Mouse (Mus musculus) C2C12 (cell line): ENCODE results near the gene Olfr887. TPM values are rescaled to one million over a fixed set of nuclear protein-coding genes. Genes with fewer than 3 reads are reported as not detected.

ENCODE experiments used
- H3K27me3 ChIP-seq: one replicate; pipeline ENCODE4 v1.6.1; 2011; ENCODE audit not compliant: control insufficient read depth, insufficient read depth, insufficient read length
- H3K36me3 ChIP-seq: one replicate; pipeline ENCODE4 v1.6.1; 2011; ENCODE audit not compliant: control insufficient read depth, insufficient read depth
- H3K4me3 ChIP-seq: one replicate; pipeline ENCODE4 v1.5.1; 2011; ENCODE audit warnings: mild to moderate bottlenecking, control low read depth; ENCODE audit not compliant: poor library complexity, insufficient read depth, severe bottlenecking
- H3K79me2 ChIP-seq: one replicate; pipeline ENCODE4 v1.6.1; 2011; ENCODE audit not compliant: control insufficient read depth, insufficient read depth
- H3K79me3 ChIP-seq: one replicate; pipeline ENCODE4 v1.6.1; 2011; ENCODE audit warnings: low read depth, control low read depth
- H3ac ChIP-seq: one replicate; pipeline ENCODE3; 2011; ENCODE audit warnings: low read depth; ENCODE audit not compliant: control insufficient read depth, insufficient read length
- CEBPB ChIP-seq: IDR thresholded peaks from one replicate; pipeline ENCODE4 v1.6.1; 2011; ENCODE audit warnings: low read depth, mild to moderate bottlenecking, control low read depth, moderate library complexity
- CTCF ChIP-seq: IDR thresholded peaks from one replicate; pipeline ENCODE4 v1.5.1; 2011; ENCODE audit not compliant: control insufficient read depth, insufficient read depth, insufficient read length
- FOSL1 ChIP-seq: IDR thresholded peaks from one replicate; pipeline ENCODE4 v1.8.0; 2011; ENCODE audit warnings: mild to moderate bottlenecking, low read length; ENCODE audit not compliant: poor library complexity, insufficient read depth, severe bottlenecking
- MAX ChIP-seq: IDR thresholded peaks from one replicate; pipeline ENCODE4 v1.6.1; 2011; ENCODE audit warnings: mild to moderate bottlenecking, control low read depth
- MYOD1 ChIP-seq: IDR thresholded peaks from one replicate; pipeline ENCODE4 v1.6.1; 2011; ENCODE audit warnings: low read depth; ENCODE audit not compliant: control insufficient read depth, insufficient read length
- MYOG ChIP-seq: IDR thresholded peaks from one replicate; pipeline ENCODE4 v1.6.1; 2011; ENCODE audit not compliant: control insufficient read depth, insufficient read length; ENCODE audit errors: extremely low read depth
- USF1 ChIP-seq: IDR thresholded peaks from one replicate; pipeline ENCODE4 v1.6.1; 2011; ENCODE audit warnings: low read depth, mild to moderate bottlenecking, control low read depth, moderate library complexity
- long read RNA-seq, 2 experiments: library from polyadenylated mRNA; unstranded; transcript quantifications; one replicate each; pipeline ENCODE4 v2.0.0; 2019 to 2020
- polyA plus RNA-seq: library from polyadenylated mRNA; unstranded; fragments of >200 nt; fragmentation: generic; extraction: Trizol; gene quantifications from one replicate; pipeline ENCODE4 v1.2.1, GENCODE M21; 2012; ENCODE audit warnings: missing spikeins

Gene Olfr887
- polyA plus RNA-seq = not detected
- long read RNA-seq, experiment 1 = 0 reads
- long read RNA-seq, experiment 2 = 0 reads

DNA sequence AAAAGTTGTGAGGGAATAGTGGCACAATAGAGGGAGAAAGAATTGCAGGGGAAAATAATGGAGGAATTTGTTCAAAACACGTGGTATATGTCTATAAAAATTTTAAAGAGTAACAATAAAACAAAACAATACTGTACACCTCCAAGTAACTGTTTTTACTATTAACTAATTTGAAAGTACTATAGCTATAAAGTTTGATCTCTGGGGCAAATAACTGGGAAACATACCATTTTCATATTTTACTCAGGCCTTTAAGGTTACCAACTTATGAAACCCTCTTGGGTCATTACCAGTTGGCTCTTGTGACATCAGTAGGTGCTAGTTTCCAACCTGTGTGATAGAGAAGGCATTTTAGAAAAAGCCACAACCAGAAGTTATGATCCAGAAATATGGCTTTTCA is at the start of gene Olfr887:
Olfr887 (plus strand) TSS at position 301 of the 400 bp plus-strand sequence.
- H3K79me3 ChIP-seq = no peaks in the 10 kb centered on the region
- H3K79me2 ChIP-seq = no peaks in the 10 kb centered on the region
- no peak within 1 kb of the TSS for H3K4me3 ChIP-seq
- H3K36me3 ChIP-seq = no peaks in the 10 kb centered on the region
- H3K27me3 ChIP-seq = no peaks in the 10 kb centered on the region
- no peak for TF ChIP-seq FOSL1
- TF ChIP-seq CEBPB = no peak
- TF ChIP-seq MAX = no peak
- no peak for TF ChIP-seq MYOG
- TF ChIP-seq CTCF = no peak
- no peak for TF ChIP-seq MYOD1
- no peak for TF ChIP-seq USF1
- H3ac ChIP-seq = no peak within 1 kb of the TSS

DNA sequence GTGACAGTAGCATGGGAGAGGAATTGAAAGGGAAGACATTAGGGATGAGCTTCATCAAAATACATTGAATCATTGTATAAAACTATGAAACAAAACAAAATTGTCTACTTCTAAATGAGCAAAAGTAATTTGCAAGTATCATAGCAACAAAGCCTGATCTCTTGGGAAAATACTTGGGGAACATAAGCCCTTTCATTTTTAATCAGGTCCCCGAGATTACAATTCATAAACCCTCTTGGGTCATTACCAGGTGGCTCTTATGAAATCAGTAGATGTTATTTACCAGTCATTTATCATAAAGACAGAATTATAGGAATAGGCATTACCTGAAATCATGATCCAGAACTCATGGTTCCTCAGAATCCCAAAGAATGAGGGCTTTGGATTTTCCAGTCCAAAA is 37.6 kb upstream of the Olfr887 start, which contains the start of gene Olfr884:
Olfr884 (plus strand) TSS at position 301 of the 400 bp plus-strand sequence.
- no peak within 1 kb of the TSS for H3ac ChIP-seq
- H3K79me2 ChIP-seq = no peaks in the 10 kb centered on the region
- no peaks in the 10 kb centered on the region for H3K36me3 ChIP-seq
- no peaks in the 10 kb centered on the region for H3K79me3 ChIP-seq
- no peaks in the 10 kb centered on the region for H3K27me3 ChIP-seq
- H3K4me3 ChIP-seq = no peak within 1 kb of the TSS
- TF ChIP-seq MAX (no peak), MYOG (no peak), CEBPB (no peak), FOSL1 (no peak), CTCF (no peak), USF1 (no peak), MYOD1 (no peak)

DNA sequence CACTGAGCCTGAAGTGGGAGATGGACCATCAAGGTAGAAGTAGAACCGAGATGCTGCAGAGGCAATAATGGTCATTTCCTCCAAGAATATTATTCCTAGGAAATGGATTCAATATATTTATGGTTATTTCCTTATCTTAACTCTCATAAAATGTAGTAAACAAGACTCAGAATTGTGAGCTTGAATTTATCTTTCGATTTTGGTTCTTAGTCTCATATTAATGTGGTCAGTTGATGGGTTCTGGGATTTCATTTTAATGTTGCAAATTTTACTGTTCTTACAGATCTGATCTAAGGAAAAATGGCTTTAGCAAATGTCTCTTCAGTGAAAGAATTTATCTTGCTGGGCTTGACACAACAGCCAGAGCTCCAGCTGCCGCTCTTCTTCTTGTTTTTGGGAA is 22.9 kb upstream of the Olfr887 start, which contains the start of gene Olfr885:
Olfr885 (plus strand) TSS at position 301 of the 400 bp plus-strand sequence.
- no peak within 1 kb of the TSS for H3ac ChIP-seq
- H3K4me3 ChIP-seq = no peak within 1 kb of the TSS
- H3K79me3 ChIP-seq = no peaks in the 10 kb centered on the region
- TF ChIP-seq FOSL1 (no peak), MAX (no peak), CTCF (no peak), MYOG (no peak), MYOD1 (no peak)
- no peaks in the 10 kb centered on the region for H3K79me2 ChIP-seq
- H3K36me3 ChIP-seq = no peaks in the 10 kb centered on the region
- H3K27me3 ChIP-seq = no peaks in the 10 kb centered on the region

DNA sequence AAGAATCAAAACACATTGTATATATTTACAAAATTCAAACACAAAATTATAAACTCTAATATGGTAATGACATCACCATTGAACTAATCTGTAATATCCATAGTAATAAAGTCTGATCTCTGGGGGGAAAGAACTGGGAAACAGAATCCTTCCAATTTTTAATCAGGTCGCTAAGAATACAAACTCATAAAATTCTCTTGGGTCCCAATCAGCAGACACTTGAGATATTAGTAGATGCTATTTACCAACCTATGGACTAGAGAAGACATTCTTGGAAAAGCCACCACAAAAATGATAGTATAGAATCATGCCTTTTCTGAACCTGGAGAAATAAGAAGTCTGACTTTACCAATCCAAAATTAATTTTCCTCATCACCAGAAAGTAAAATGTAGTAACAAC is 24.0 kb downstream of the Olfr887 start, which contains the start of gene Olfr888:
Olfr888 (plus strand) TSS at position 301 of the 400 bp plus-strand sequence.
- no peaks in the 10 kb centered on the region for H3K27me3 ChIP-seq
- no peaks in the 10 kb centered on the region for H3K79me3 ChIP-seq
- no peak within 1 kb of the TSS for H3K4me3 ChIP-seq
- TF ChIP-seq CEBPB (no peak), USF1 (no peak), MYOD1 (no peak), FOSL1 (no peak), MAX (no peak), MYOG (no peak), CTCF (no peak)
- H3K79me2 ChIP-seq = no peaks in the 10 kb centered on the region
- no peaks in the 10 kb centered on the region for H3K36me3 ChIP-seq
- no peak within 1 kb of the TSS for H3ac ChIP-seq

DNA sequence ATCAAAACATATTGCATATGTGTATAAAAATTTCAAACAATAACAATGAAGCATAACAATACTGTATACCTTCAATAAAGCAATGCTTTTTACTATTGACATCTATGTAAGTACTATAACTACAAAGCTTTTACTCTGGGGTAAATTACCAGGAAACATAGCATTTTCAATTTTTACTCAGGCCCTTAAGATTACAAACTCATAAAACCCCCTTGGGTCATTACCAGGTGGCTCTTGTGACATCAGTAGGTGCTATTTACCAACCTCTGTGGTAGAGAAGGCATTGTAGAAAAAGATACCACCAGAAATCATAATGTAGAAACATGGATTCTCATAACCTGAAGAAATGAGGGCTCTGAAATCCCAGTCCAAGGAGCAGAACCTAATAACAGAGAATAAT is 31.0 kb downstream of the Olfr887 start, which contains the start of gene Olfr889:
Olfr889 (plus strand) TSS at position 301 of the 400 bp plus-strand sequence.
- Histone ChIP-seq H3K27me3 (no peaks in the 10 kb centered on the region), H3K79me3 (no peaks in the 10 kb centered on the region), H3ac (no peak within 1 kb of the TSS), H3K79me2 (no peaks in the 10 kb centered on the region), H3K4me3 (no peak within 1 kb of the TSS), H3K36me3 (no peaks in the 10 kb centered on the region)
- TF ChIP-seq CEBPB = no peak
- TF ChIP-seq MAX = no peak
- TF ChIP-seq MYOG = no peak
- TF ChIP-seq CTCF = no peak

Other genes starting within 250 kb of the Olfr887 start
- gene Olfr877, start 229.8 kb upstream of the Olfr887 start, polyA plus RNA-seq = not detected
- gene Olfr145, start 187.3 kb upstream of the Olfr887 start, polyA plus RNA-seq = not detected
- gene Olfr878, start 166.2 kb upstream of the Olfr887 start, polyA plus RNA-seq = not detected
- not detected for gene Olfr881, start 92.2 kb upstream of the Olfr887 start, polyA plus RNA-seq
- not detected for gene Olfr883, start 58.3 kb upstream of the Olfr887 start, polyA plus RNA-seq
- gene Olfr884, start 37.5 kb upstream of the Olfr887 start, polyA plus RNA-seq = not detected
- gene Olfr885, start 22.8 kb upstream of the Olfr887 start, polyA plus RNA-seq = not detected
- not detected for gene Olfr888, start 24.1 kb downstream of the Olfr887 start, polyA plus RNA-seq
- 0.04 TPM for gene Olfr889, start 31.1 kb downstream of the Olfr887 start, polyA plus RNA-seq
- gene Olfr890, start 58.4 kb downstream of the Olfr887 start, polyA plus RNA-seq = not detected
- not detected for gene Olfr891, start 96.7 kb downstream of the Olfr887 start, polyA plus RNA-seq
- gene Olfr893, start 124.3 kb downstream of the Olfr887 start, polyA plus RNA-seq = not detected
- gene Olfr894, start 134.0 kb downstream of the Olfr887 start, polyA plus RNA-seq = not detected
- not detected for gene Olfr143, start 168.7 kb downstream of the Olfr887 start, polyA plus RNA-seq
- not detected for gene Olfr895, start 183.8 kb downstream of the Olfr887 start, polyA plus RNA-seq
- not detected for gene Olfr896-ps1, start 207.0 kb downstream of the Olfr887 start, polyA plus RNA-seq
- not detected for gene Olfr25, start 245.0 kb downstream of the Olfr887 start, polyA plus RNA-seq